Mouse (Mus musculus) ES-E14 (cell line): ENCODE data around the gene Coq7. TPM values are rescaled to one million over a fixed set of nuclear protein-coding genes. Genes with fewer than 3 reads are reported as not detected.

ENCODE experiments used
- DNase-seq: peaks from one replicate; pipeline ENCODE4 v3.0.0-alpha.2; 2013; ENCODE audit warnings: low read depth, low spot score
- H3K27ac ChIP-seq: 2 replicates; pipeline ENCODE4 v1.5.1; 2012; ENCODE audit warnings: low read depth, mild to moderate bottlenecking, low read length, moderate library complexity, mixed read lengths; ENCODE audit not compliant: poor library complexity, insufficient read depth, severe bottlenecking
- H3K36me3 ChIP-seq: 2 replicates; pipeline ENCODE4 v1.6.1; 2012; ENCODE audit warnings: mild to moderate bottlenecking, low read length, moderate library complexity, mixed read lengths; ENCODE audit not compliant: control insufficient read depth, poor library complexity, insufficient read depth, severe bottlenecking
- H3K4me1 ChIP-seq, 2 experiments: fragments of 150-350 bp in 1 of 2; sonication (generic) in 1 of 2; 2 replicates each; pipeline ENCODE4 v1.6.1; 2012; ENCODE audit warnings: low read length in 2 of 2, mild to moderate bottlenecking in 1 of 2, mixed read lengths in 1 of 2; ENCODE audit not compliant: control insufficient read depth in 2 of 2, insufficient read depth in 2 of 2, poor library complexity in 1 of 2
- H3K4me3 ChIP-seq, 2 experiments: fragments of 150-350 bp in 1 of 2; sonication (generic) in 1 of 2; 2 replicates each; pipeline ENCODE4 v1.5.1; 2012; ENCODE audit warnings: low read length in 2 of 2, low read depth in 1 of 2, mild to moderate bottlenecking in 1 of 2, mixed read lengths in 1 of 2; ENCODE audit not compliant: insufficient read depth in 1 of 2, poor library complexity in 1 of 2, severe bottlenecking in 1 of 2
- H3K9ac ChIP-seq: 2 replicates; pipeline ENCODE4 v1.6.1; 2012; ENCODE audit warnings: low read depth, mild to moderate bottlenecking, low read length, mixed read lengths; ENCODE audit not compliant: poor library complexity, insufficient read depth, severe bottlenecking
- H3K9me3 ChIP-seq: fragments of 150-350 bp; sonication (generic); 2 replicates; pipeline ENCODE4 v1.6.1; 2012; ENCODE audit warnings: low read depth, mild to moderate bottlenecking, low read length; ENCODE audit not compliant: control insufficient read depth, insufficient read depth
- CHD2 ChIP-seq: IDR thresholded peaks from 2 replicates; pipeline ENCODE4 v1.6.1; 2014; ENCODE audit warnings: mild to moderate bottlenecking, low read depth, low read length, inconsistent platforms
- HCFC1 ChIP-seq: IDR thresholded peaks from 2 replicates; pipeline ENCODE4 v1.6.1; 2012; ENCODE audit warnings: low read length, inconsistent platforms, borderline replicate concordance; ENCODE audit not compliant: insufficient read depth
- MAFK ChIP-seq: IDR thresholded peaks from 2 replicates; pipeline ENCODE4 v1.6.1; 2014; ENCODE audit warnings: mild to moderate bottlenecking, low read depth, low read length, inconsistent platforms; ENCODE audit not compliant: insufficient read depth
- ZC3H11A ChIP-seq: IDR thresholded peaks from 2 replicates; pipeline ENCODE4 v1.6.1; 2012; ENCODE audit warnings: low read depth, mild to moderate bottlenecking, inconsistent platforms, low read length, borderline replicate concordance
- ZNF384 ChIP-seq: IDR thresholded peaks from 2 replicates; pipeline ENCODE4 v1.6.1; 2012; ENCODE audit warnings: low read depth, low read length, inconsistent platforms
- in situ Hi-C, 2 experiments: fragments of 600-800 bp; cut with MboI; formaldehyde crosslinking; loops; one replicate each; pipeline ENCODE4 v1.15.1; 2025; ENCODE audit warnings: low sequenced_read_pairs in 2 of 2, inconsistent platforms in 1 of 2; ENCODE audit not compliant: unreplicated experiment in 2 of 2
- total RNA-seq: library from RNA; depleted of rRNA; stranded (reverse); fragments of 300-350 nt; gene quantifications from 2 replicates; pipeline ENCODE4 v1.2.3, GENCODE M21; 2012

Gene Coq7
- total RNA-seq, 1 experiment, result 63.7 TPM

DNA sequence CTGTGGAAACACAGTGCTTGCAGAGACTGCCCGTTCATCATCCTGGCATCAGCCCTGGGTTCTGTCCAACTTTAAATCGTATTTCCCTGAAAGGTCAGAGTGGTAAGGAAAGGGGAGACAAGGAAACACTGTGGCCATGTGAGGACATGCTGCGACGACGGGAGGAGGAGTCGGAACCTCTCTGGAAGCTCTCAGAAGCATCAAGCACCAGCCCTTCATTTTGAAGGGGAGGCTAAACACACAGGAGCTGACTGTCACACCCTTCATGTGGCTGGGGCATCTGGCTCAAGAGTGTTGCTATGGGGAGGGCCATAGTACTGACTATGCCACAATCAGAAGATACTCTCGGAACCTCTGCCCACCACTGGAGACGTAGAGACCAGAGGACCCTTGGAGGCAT, 13.5 kb downstream of the Coq7 start:
- no peak overlapping the region for H3K27ac ChIP-seq
- peaks cover 0 to 2% of the 10 kb centered on the region in 2 experiments; a peak in 1 of 4 replicates for H3K4me1 ChIP-seq
- no peak for DNase-seq
- no peak overlapping the region for H3K4me3 ChIP-seq
- in situ Hi-C loops, result no loop called here
- no peaks in the 10 kb centered on the region for H3K9me3 ChIP-seq
- no peak for TF ChIP-seq ZNF384
- no peak for TF ChIP-seq HCFC1
- TF ChIP-seq MAFK, result no peak
- TF ChIP-seq ZC3H11A, result no peak
- no peak for TF ChIP-seq CHD2
- no peak overlapping the region for H3K9ac ChIP-seq
- H3K36me3 ChIP-seq, result peaks cover 2% of the 10 kb centered on the region; the same call in 1 of the 2 replicates

DNA sequence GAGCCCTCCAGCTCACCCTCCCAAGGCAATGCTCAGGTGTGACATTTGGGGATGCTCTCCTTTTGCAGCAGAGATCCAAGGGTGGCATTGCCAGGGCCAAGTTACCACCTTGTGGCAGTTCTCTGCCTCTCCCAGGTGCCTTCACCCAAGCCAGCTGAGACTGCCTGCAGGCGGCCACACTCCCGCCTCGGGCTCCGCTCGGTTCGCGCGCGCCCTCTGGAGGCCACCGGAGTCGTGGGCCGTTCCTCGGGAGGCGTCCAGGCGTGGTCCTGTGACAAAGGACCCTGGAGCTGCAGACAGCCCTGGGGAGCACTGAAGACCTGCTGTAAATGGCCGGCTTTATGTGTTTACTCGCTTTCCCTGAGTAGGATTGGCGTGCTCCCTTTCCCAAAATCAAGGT, 14.5 kb downstream of the Coq7 start:
- Histone ChIP-seq H3K36me3 (no peaks in the 10 kb centered on the region), H3K9ac (no peak overlapping the region), H3K4me3 (no peak overlapping the region), H3K4me1 (peaks cover 0 to 2% of the 10 kb centered on the region in 2 experiments; a peak in 1 of 4 replicates), H3K27ac (no peak overlapping the region), H3K9me3 (no peaks in the 10 kb centered on the region)
- DNase-seq, result peak; percentile 61
- TF ChIP-seq HCFC1, result no peak
- peak; percentile 30; the same call in 1 of the 2 replicates for TF ChIP-seq ZC3H11A
- in situ Hi-C loops, result no loop called here

DNA sequence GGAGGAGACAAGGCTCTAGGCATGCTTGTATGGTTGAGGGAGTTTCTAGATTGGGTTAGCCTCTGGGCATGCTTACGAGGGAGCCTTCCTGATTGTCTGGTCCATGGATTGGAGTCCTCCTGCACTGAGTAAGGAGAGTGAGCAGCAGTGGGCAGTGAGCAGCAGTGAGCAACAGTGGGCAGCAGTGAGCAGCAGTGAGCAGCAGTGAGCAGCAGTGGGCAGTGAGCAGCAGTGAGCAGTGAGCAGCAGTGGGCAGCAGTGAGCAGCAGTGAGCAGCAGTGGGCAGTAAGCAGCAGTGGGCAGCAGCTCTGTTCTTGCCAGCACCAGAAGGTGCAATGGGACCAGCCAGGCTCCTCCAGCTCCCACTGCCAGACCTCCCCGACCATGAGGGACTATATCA, 15.3 kb downstream of the Coq7 start:
- in situ Hi-C loops, result no loop called here
- no peaks in the 10 kb centered on the region for H3K36me3 ChIP-seq
- no peak overlapping the region for H3K4me3 ChIP-seq
- no peak overlapping the region for H3K27ac ChIP-seq
- no peaks in the 10 kb centered on the region for H3K9me3 ChIP-seq
- no peak overlapping the region for H3K9ac ChIP-seq
- DNase-seq, result no peak
- TF ChIP-seq ZNF384 (no peak), ZC3H11A (no peak), MAFK (no peak), CHD2 (no peak), HCFC1 (no peak)
- H3K4me1 ChIP-seq, result peaks cover 0 to 2% of the 10 kb centered on the region in 2 experiments; a peak in 1 of 4 replicates

DNA sequence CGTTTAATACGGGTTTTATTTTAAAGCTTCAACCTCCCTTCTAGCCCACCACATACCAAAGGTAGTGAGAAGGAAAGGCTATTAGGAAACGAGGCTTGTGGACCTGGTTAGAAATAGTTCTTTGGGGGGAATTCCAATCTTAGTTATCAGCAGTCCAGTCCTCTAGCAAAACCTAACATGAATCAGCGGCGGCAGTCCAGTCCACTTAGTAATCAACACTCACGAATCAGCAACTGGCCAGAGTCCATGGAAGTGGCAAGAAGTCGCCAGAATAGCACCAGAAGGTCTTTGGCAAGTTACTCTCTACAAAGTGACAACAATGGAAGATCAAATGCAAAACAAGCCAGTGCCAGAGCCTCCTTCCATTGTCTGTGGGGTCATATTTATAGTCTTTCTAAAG, 24.6 kb downstream of the Coq7 start:
- no peaks in the 10 kb centered on the region for H3K9me3 ChIP-seq
- DNase-seq, result no peak
- in situ Hi-C loops, result no loop called here

DNA sequence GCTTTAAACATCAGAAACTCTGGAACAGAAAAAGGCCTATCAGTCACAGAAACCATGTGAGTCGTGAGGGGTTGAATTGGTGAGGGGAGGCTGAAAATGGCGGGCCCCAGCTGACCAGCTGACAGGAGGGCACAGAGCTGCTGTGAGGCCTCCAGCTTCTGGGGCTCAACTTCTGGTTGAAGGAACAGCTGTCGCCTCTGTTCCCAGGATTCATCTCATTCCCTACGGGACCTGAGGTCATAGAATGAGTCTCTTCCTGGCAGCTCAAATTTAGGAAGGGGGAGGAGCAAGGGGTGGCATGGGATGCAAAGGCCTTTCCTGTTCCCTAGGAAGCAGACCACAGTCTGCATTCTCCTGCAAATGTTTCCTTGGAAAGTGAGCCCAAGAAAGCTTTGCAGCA, 29.3 kb downstream of the Coq7 start:
- no peak overlapping the region for H3K4me3 ChIP-seq
- peaks cover 0 to 4% of the 10 kb centered on the region in 2 experiments; a peak in 1 of 4 replicates for H3K4me1 ChIP-seq
- no peak overlapping the region for H3K27ac ChIP-seq
- no peaks in the 10 kb centered on the region for H3K36me3 ChIP-seq
- no peak for TF ChIP-seq MAFK
- TF ChIP-seq ZNF384, result no peak
- TF ChIP-seq ZC3H11A, result no peak
- no peak for TF ChIP-seq HCFC1
- no peak for TF ChIP-seq CHD2
- no peak overlapping the region for H3K9ac ChIP-seq
- in situ Hi-C loops, result no loop called here
- no peaks in the 10 kb centered on the region for H3K9me3 ChIP-seq
- DNase-seq, result no peak

More for the DNA sequence above, 24.6 kb downstream of the Coq7 start:
- Histone ChIP-seq H3K9ac (no peak overlapping the region), H3K4me3 (no peak overlapping the region), H3K4me1 (no peaks in the 10 kb centered on the region), H3K27ac (no peak overlapping the region), H3K36me3 (no peaks in the 10 kb centered on the region)
- TF ChIP-seq CHD2 (no peak), MAFK (no peak), HCFC1 (no peak), ZC3H11A (no peak), ZNF384 (no peak)
